Mouse (Mus musculus): Measurements from ENCODE around the gene Dab1. TPM values are rescaled to one million over a fixed set of nuclear protein-coding genes. Genes with fewer than 3 reads are reported as not detected.

Gene Dab1
- total RNA-seq, 2 experiments from 2014 or later = 138 to 149 TPM

- DNase-seq (ENCODE audit: low spot score in 2 of 2) = no peak
Observed at GRCm38 (mm10) chr4:104366491-104366890, 747.3 kb downstream of the Dab1 start.

GRCm38 (mm10) chr4:104366894-104367740 is 748.0 kb downstream of the Dab1 start:
- peak; percentile 81 to 87 for DNase-seq (ENCODE audit: low spot score in 2 of 2)

- DNase-seq (ENCODE audit: low spot score in 2 of 2) = peak in 1 of 2 experiments; percentile 37
Observed at GRCm38 (mm10) chr4:104367741-104368411, 748.7 kb downstream of the Dab1 start.

GRCm38 (mm10) chr4:104368561-104369021 is 749.4 kb downstream of the Dab1 start:
- peak; percentile 68 to 77 for DNase-seq (ENCODE audit: low spot score in 2 of 2)

- DNase-seq (ENCODE audit: low spot score in 2 of 2) = no peak
Observed at GRCm38 (mm10) chr4:104369091-104369490, 749.9 kb downstream of the Dab1 start.

- no peak for DNase-seq (ENCODE audit: low spot score in 2 of 2)
Observed at GRCm38 (mm10) chr4:104371136-104371535, 752.0 kb downstream of the Dab1 start.

GRCm38 (mm10) chr4:104374191-104374590 is 755.0 kb downstream of the Dab1 start:
- DNase-seq (ENCODE audit: low spot score in 2 of 2) = no peak

GRCm38 (mm10) chr4:104384704-104385103 is 765.5 kb downstream of the Dab1 start:
- DNase-seq (ENCODE audit: low spot score in 2 of 2) = no peak

- no peak for DNase-seq (ENCODE audit: low spot score in 2 of 2)
Observed at GRCm38 (mm10) chr4:104385272-104385671, 766.1 kb downstream of the Dab1 start.

- peak in 1 of 2 experiments; percentile 56 for DNase-seq (ENCODE audit: low spot score in 2 of 2)
Observed at GRCm38 (mm10) chr4:104395515-104395914, 776.4 kb downstream of the Dab1 start.

GRCm38 (mm10) chr4:104396095-104396494 is 776.9 kb downstream of the Dab1 start:
- no peak for DNase-seq (ENCODE audit: low spot score in 2 of 2)

GRCm38 (mm10) chr4:104399106-104399730 is 780.1 kb downstream of the Dab1 start:
- peak; percentile 50 to 77 for DNase-seq (ENCODE audit: low spot score in 2 of 2)

- peak in 1 of 2 experiments; percentile 78 for DNase-seq (ENCODE audit: low spot score in 2 of 2)
Observed at GRCm38 (mm10) chr4:104404099-104404498, 784.9 kb downstream of the Dab1 start.

- no peak for DNase-seq (ENCODE audit: low spot score in 2 of 2)
Observed at GRCm38 (mm10) chr4:104410922-104411321, 791.8 kb downstream of the Dab1 start.

- DNase-seq (ENCODE audit: low spot score in 2 of 2) = no peak
Observed at GRCm38 (mm10) chr4:104415482-104415881, 796.3 kb downstream of the Dab1 start.

- no peak for DNase-seq (ENCODE audit: low spot score in 2 of 2)
Observed at GRCm38 (mm10) chr4:104418354-104418753, 799.2 kb downstream of the Dab1 start.

- DNase-seq (ENCODE audit: low spot score in 2 of 2) = no peak
Observed at GRCm38 (mm10) chr4:104420983-104421680, 802.0 kb downstream of the Dab1 start.

- DNase-seq (ENCODE audit: low spot score in 2 of 2) = no peak
Observed at GRCm38 (mm10) chr4:104429127-104429526, 810.0 kb downstream of the Dab1 start.

GRCm38 (mm10) chr4:104431231-104431855 is 812.2 kb downstream of the Dab1 start:
- DNase-seq (ENCODE audit: low spot score in 2 of 2) = no peak

- no peak for DNase-seq (ENCODE audit: low spot score in 2 of 2)
Observed at GRCm38 (mm10) chr4:104432150-104432549, 813.0 kb downstream of the Dab1 start.

- DNase-seq (ENCODE audit: low spot score in 2 of 2) = no peak
Observed at GRCm38 (mm10) chr4:104435736-104436135, 816.6 kb downstream of the Dab1 start.
